Mouse (Mus musculus) layer of hippocampus, adult 9-11 months (tissue): ENCODE measurements at regions not wholly inside any gene's neighbourhood (a gene's known extent, or its start where the extent isn't known, plus 50 kb on each side); places are given as distances from the start of the nearest gene placed in this dataset.

Experiments used
- DNase-seq: peaks from one replicate; pipeline ENCODE4 v3.0.0; 2022

GRCm38 (mm10) chr6:93004587-93005240 is 61.4 kb upstream of the Adamts9 start:
- peak; percentile 23 for DNase-seq

GRCm38 (mm10) chr6:93003812-93004211 is 60.5 kb upstream of the Adamts9 start:
- no peak for DNase-seq

- no peak for DNase-seq
Measured at GRCm38 (mm10) chr6:92993647-92994046, 50.4 kb upstream of the Adamts9 start.
